Mouse (Mus musculus) adrenal gland (tissue): ENCODE measurements around the gene Ptpn9.
"Not testable (repeated sequence)": the region's sequence is repeated elsewhere in the genome, so short reads cannot be mapped to it uniquely, and the experiment has no call there.

ENCODE experiments used
- intact Hi-C: fragments of 180-260 bp; cut with DNase I; formaldehyde crosslinking; loops from one replicate; pipeline ENCODE4 v1.15.1; 2025
- long read RNA-seq, 2 experiments: library from polyadenylated mRNA; unstranded; transcript quantifications; one replicate each; pipeline ENCODE4 v2.0.0; 2020; ENCODE audit warnings: borderline replicate concordance in 1 of 2; ENCODE audit not compliant: insufficient replicate concordance in 1 of 2

Ptpn9 gene
- long read RNA-seq, experiment 1, full-length matches to known transcripts: 15 of 29 reads
- long read RNA-seq, experiment 1, partial matches to known transcripts: 3 of 29 reads
- long read RNA-seq, experiment 1, other reads (novel, unspliced or antisense): 11 of 29 reads
- long read RNA-seq, experiment 2, full-length matches to known transcripts: 6 of 30 reads
- long read RNA-seq, experiment 2, partial matches to known transcripts: 12 of 30 reads
- long read RNA-seq, experiment 2, other reads (novel, unspliced or antisense): 12 of 30 reads

GRCm38 (mm10) chr9:56994286-56995197 lies at the start of gene Ptpn9:
TSS of gene Ptpn9 (plus strand) at chr9:56994923.
- intact Hi-C loops: no loop called here

GRCm38 (mm10) chr9:56947481-56947880 lies 47.2 kb upstream of the Ptpn9 start:
- intact Hi-C loops: loop anchor here (10.0 kb wide), 1 partner anchor 53 kb away; no protein-coding TSS in a partner anchor

- intact Hi-C loops: loop anchor here (10.0 kb wide), 1 partner anchor 54 kb away; no protein-coding TSS in a partner anchor
These were observed 46.0 kb upstream of the Ptpn9 start for GRCm38 (mm10) chr9:56948699-56949098.

GRCm38 (mm10) chr9:56949767-56950166 lies 45.0 kb upstream of the Ptpn9 start:
- intact Hi-C loops: loop anchor here (5.0 to 10.0 kb wide), 4 partner anchors 38 to 183 kb away; partner anchors contain the start of gene Man2c1

- intact Hi-C loops: loop anchor here (5.0 kb wide), 3 partner anchors 37 to 182 kb away; partner anchors contain the start of gene Man2c1
These were observed 44.0 kb upstream of the Ptpn9 start, which contains the start of gene Snupn for GRCm38 (mm10) chr9:56950414-56951400. TSS of gene Snupn (plus strand) at chr9:56950878.

- intact Hi-C loops: loop anchor here (5.0 kb wide), 3 partner anchors 34 to 179 kb away; partner anchors contain the start of gene Man2c1
These were observed 41.2 kb upstream of the Ptpn9 start for GRCm38 (mm10) chr9:56953562-56953961.

GRCm38 (mm10) chr9:56956966-56957675 lies 37.6 kb upstream of the Ptpn9 start:
- intact Hi-C loops: no loop called here

- intact Hi-C loops: no loop called here
These were observed 36.0 kb upstream of the Ptpn9 start for GRCm38 (mm10) chr9:56958689-56959088.

- intact Hi-C loops: no loop called here
These were observed 33.1 kb upstream of the Ptpn9 start for GRCm38 (mm10) chr9:56961591-56961990.

- intact Hi-C loops: no loop called here
These were observed 24.6 kb upstream of the Ptpn9 start for GRCm38 (mm10) chr9:56970158-56970557.

GRCm38 (mm10) chr9:56973960-56974524 lies 20.7 kb upstream of the Ptpn9 start:
- intact Hi-C loops: no loop called here

GRCm38 (mm10) chr9:56975199-56975598 lies 19.5 kb upstream of the Ptpn9 start:
- intact Hi-C loops: no loop called here

- intact Hi-C loops: no loop called here
These were observed 14.5 kb upstream of the Ptpn9 start for GRCm38 (mm10) chr9:56980186-56980585.

GRCm38 (mm10) chr9:56981502-56981901 lies 13.2 kb upstream of the Ptpn9 start:
- intact Hi-C loops: no loop called here

GRCm38 (mm10) chr9:56995198-56996027 lies 690 bp downstream of the Ptpn9 start:
- intact Hi-C loops: no loop called here

- intact Hi-C loops: no loop called here
These were observed 1.3 kb downstream of the Ptpn9 start for GRCm38 (mm10) chr9:56996028-56996346.

- intact Hi-C loops: not testable (repeated sequence)
These were observed 2.5 kb downstream of the Ptpn9 start for GRCm38 (mm10) chr9:56997206-56997605.

- intact Hi-C loops: no loop called here
These were observed 8.3 kb downstream of the Ptpn9 start for GRCm38 (mm10) chr9:57003011-57003410.

- intact Hi-C loops: no loop called here
These were observed 17.7 kb downstream of the Ptpn9 start for GRCm38 (mm10) chr9:57012393-57012792.
